Mouse (Mus musculus): ENCODE results near the gene Pde4b.

Gene Pde4b

DNA sequence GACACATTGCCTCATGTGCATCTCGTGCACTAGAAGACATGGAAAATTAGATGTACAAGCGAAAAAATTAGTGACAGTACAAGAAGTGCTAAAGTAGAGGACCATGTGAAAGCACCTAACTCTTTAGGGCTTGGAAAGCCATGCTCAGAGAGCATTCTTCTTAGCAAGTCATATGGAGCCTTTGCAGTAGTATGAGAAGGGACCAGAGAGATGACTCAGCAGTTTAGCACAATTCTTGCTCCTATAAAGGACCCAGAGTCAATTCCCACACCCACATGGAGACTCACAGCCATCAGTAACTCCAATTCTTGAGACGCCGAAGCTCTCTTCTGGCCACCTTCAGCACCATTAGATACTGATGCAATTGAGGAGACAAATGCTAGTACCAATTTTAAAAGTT is 525.3 kb downstream of the Pde4b start:
- no peak for DNase-seq (ENCODE audit: low spot score)

DNA sequence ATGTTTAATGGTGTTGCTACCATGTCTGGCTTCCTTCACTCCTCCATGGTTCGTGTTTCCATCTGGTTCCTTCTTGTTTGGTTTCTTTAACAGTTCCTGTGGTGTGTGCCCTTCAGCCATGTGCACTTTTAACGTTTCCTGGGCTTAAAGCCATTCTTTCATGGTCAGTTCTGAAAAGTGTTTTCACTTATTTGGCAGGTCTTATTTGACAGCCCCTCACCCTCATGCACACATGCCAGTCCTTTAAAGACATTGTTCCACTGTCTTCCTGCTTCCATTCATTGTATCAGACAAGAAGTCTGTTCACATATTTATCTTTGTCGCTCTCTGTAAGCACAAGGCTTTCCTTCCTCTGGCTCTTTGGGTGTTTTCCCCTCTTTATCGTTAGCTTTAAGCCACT is 530.4 kb downstream of the Pde4b start:
- DNase-seq (ENCODE audit: low spot score), result no peak

DNA sequence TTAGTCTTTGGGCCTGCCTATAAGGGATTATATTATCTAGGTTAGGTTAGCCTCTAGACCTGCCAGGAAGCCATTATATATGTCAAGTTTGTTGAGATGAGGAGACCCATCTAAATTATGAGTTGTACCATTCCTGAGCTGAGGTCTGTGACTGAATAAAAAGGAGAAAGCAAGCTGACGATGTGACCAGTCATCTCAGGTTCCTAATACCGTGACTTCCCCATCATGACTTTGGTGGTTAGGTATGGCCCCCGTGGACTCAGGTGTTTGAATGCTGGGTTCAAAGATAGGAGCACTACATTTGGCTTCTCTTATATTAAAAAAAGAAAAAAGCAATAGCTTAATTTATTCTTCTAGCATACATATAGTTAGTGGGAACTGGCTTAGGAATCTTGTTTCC is 531.3 kb downstream of the Pde4b start:
- DNase-seq (ENCODE audit: low spot score), result no peak

- no peak for DNase-seq (ENCODE audit: low spot score)
Measured at GRCm38 (mm10) chr4:102620179-102620910, 533.0 kb downstream of the Pde4b start.

GRCm38 (mm10) chr4:102621120-102621519 is 533.8 kb downstream of the Pde4b start:
- DNase-seq (ENCODE audit: low spot score), result no peak

DNA sequence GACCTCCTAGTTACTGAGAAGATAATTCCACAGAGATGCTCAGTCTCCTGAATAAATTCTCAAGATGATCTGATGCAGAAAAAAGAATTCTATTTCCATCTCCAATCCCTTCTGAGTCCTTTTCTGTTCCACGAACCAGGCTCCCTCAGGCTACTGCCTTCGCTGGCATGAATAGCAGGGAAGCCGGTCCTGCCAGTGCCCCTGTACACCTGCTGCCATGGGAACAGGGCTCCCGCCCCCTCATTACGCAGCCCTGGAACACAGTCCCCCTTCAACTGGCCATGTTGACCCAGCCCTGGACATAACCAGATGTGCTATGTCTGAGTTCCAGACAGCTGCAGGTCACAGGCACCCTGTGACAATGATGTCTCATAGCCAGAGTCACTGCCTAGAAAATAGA is 535.6 kb downstream of the Pde4b start:
- DNase-seq (ENCODE audit: low spot score), result no peak

- no peak for DNase-seq (ENCODE audit: low spot score)
Measured at GRCm38 (mm10) chr4:102623789-102624611, 536.7 kb downstream of the Pde4b start.

GRCm38 (mm10) chr4:102624937-102625336 is 537.6 kb downstream of the Pde4b start:
- no peak for DNase-seq (ENCODE audit: low spot score)

DNA sequence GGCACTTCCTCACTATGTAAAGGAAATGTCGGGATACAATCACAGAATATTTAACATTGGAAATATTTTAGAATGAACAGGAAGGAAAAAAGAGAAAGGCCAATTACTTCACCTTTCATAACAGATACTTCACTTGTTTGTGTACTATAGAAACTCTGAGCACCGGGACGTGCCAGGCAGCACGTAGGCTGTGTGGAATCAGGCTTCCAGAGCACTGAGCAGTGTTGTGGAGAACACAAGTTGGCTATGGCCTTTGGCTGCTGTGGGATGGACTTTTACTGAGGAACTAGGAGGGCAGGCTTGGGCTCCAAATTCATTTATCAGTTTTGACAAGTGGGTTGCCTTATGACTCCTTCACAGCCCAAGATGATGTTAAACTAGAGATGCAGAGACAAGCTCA is 540.5 kb downstream of the Pde4b start:
- DNase-seq (ENCODE audit: low spot score), result no peak

- no peak for DNase-seq (ENCODE audit: low spot score)
Measured at GRCm38 (mm10) chr4:102629621-102630020, 542.3 kb downstream of the Pde4b start.

DNA sequence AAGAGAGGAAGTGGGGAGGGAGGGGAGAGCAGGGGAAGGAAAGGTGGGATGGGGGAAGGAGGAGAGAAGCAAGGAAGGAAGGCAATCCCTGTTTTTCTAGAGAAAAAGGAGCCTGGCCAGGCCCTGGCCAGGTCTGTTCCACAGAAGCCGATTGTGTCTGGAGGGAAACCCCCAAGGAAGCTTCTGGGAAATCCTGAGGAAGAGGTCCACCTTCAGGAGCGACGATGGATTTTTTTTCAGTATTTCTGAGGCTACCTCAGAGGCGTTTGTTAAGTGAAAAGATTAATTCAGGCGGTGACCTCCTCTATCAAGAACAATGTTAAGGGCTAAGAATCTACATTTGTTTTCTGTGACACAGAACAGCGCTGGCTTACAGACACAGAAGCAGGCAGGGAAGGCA is 542.9 kb downstream of the Pde4b start:
- DNase-seq (ENCODE audit: low spot score), result no peak

- no peak for DNase-seq (ENCODE audit: low spot score)
Measured at GRCm38 (mm10) chr4:102631624-102632023, 544.3 kb downstream of the Pde4b start.

- no peak for DNase-seq (ENCODE audit: low spot score)
Measured at GRCm38 (mm10) chr4:102633241-102633640, 545.9 kb downstream of the Pde4b start.

DNA sequence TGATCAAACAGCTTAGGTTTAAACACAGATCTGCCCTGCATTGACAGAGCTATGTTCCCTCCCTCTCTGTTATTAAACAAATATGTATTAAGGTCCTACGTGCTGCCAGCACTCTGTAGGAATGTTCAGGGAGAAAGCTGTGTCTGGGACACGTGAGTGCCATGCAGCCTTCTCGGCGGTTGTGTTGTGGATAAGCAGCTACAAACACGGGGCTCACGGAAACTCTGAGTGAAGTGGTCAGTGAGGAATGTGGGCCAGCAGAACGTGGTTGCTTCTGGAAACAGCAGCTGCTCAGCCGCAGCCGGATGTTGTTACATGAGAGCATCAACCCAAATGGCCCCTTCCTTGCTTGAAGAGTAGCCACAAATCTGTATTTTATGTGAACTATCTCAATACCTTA is 547.9 kb downstream of the Pde4b start:
- no peak for DNase-seq (ENCODE audit: low spot score)

DNA sequence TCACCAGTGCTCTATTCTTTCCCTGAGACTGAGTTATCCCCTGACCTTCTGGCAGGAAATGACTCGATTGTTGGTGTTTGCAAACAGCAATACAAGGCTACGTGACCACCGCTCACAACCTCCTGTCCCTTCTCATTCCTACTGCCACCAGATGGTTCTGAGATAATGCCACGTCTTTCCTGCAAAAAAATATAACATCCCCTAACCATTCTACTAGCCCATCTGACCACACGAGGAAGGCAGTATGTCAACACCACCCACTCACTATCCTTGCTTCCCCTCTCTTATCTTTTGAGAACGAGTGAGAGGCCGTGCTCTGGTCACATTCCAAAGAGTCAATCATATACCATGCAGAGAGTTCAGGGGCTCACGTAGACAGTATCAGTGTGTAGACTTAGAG is 548.6 kb downstream of the Pde4b start:
- no peak for DNase-seq (ENCODE audit: low spot score)

GRCm38 (mm10) chr4:102637348-102637910 is 550.1 kb downstream of the Pde4b start:
- no peak for DNase-seq (ENCODE audit: low spot score)

DNA sequence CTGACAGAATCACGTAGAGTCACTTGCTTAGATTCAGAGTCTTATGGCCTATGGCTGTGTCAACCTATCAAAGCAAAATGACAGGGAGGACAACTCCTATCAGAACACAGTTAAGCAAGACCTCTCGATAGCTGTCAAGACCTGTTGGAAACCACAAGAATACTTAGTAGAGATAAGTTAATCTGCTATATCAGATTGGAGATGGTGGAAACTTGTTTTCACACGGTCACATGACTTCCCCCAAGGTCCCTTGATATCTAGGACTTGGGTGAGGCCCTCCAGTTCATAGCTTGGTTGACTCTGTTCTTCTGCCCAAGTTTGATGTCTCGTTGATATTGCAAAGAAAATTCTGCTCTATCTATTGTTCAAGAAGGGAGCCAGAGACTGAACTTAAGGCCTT is 553.6 kb downstream of the Pde4b start:
- DNase-seq (ENCODE audit: low spot score), result no peak

DNA sequence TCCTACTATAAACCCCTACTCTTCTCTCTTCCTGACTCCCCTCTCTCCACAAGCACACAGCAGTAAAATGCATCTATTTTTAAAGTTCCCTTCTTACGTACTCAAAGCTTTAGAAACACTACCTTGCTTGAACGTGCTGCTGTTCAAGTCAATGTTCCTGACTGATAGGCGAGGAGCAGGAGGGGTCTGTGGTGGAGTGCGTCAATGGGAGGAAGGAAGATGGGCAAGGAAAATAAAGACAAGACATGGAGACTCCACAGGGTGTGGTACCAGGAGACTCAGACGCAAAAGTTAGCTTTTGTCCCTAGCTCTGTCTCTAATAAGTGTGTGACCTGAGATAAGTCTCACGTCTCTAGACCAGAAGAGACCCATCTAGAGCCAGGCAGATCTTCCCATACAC is 556.7 kb downstream of the Pde4b start:
- no peak for DNase-seq (ENCODE audit: low spot score)

DNA sequence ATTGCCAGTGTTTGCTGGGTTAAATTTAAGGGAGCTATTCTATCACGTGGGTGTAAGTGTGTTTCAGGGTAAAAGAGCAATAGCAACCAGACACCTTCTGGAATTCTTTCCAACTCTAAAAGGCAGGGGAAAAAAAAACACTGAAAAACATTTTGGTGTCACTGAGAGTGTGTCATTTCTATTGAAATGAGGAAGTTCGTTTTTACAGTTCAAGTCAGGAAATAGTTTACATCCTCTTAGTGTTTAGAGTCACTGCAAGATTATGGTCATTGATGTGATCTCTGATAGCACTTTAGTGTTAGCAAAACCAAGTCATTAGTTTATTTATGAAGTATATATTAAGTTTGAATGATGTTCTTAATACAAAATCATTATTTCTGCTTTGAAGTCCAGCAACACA is 559.7 kb downstream of the Pde4b start:
- no peak for DNase-seq (ENCODE audit: low spot score)

- no peak for DNase-seq (ENCODE audit: low spot score)
Measured at GRCm38 (mm10) chr4:102655331-102655730, 568.0 kb downstream of the Pde4b start.

- peak; percentile 28 for DNase-seq (ENCODE audit: low spot score)
Measured at GRCm38 (mm10) chr4:102656494-102657036, 569.2 kb downstream of the Pde4b start.
